13 mouse cellular contexts compared by ENCODE assay signal in genomic region chr11:88213757-88214156, GRCm38 (mm10). TPM values are rescaled to one million over a fixed set of nuclear protein-coding genes. Genes with fewer than 3 reads are reported as not detected.
A peak's percentile ranks its signal among the peaks of the same experiment; 100 is the strongest.
DNase-seq lines count a peak whose midpoint lies in the region; ATAC-seq and TF ChIP-seq lines count a peak whose summit lies in the region.
"Had no signal": no experiment of that assay in that cellular context is flagged by ENCODE, and none has a peak within 500 bp of the region (broad histone marks: within the 10 kb centered on the region; RNA-seq: fewer than 3 reads in every experiment).

No protein-coding gene starts in this region.

- peak; percentile 42 for DNase-seq in adrenal gland, adult 2 months
- DNase-seq in adrenal gland, postnatal 25 days, result no peak
- no peak for DNase-seq in heart, postnatal 4 days
- peak; percentile 33 for DNase-seq in midbrain, postnatal 0 days (ENCODE audit: low spot score)
- no peak for DNase-seq in midbrain, embryonic 14.5 days
- DNase-seq in gastrocnemius, postnatal 10 days, result no peak
- no peak for DNase-seq in yolk sac, embryonic 10.5 days (ENCODE audit: low spot score)
- DNase-seq: heart, postnatal 36 days had no signal

- 36% methylated on average over 6 of the region's 6 CpGs for WGBS in heart, embryonic 15.5 days
- 57% methylated on average over 6 of the region's 6 CpGs for WGBS in midbrain, postnatal 0 days
- WGBS in midbrain, embryonic 14.5 days, result 46% methylated on average over 6 of the region's 6 CpGs

- TF ChIP-seq CTCF in midbrain, postnatal 0 days (IDR thresholded peaks at IDR 0.05), result no peak

- peaks cover 31% of the 10 kb centered on the region for H3K4me1 ChIP-seq in heart, embryonic 15.5 days (replicated peaks)
- no peaks in the 10 kb centered on the region for H3K4me1 ChIP-seq in midbrain, postnatal 0 days (ENCODE audit: insufficient read depth, low read length)
- H3K4me1 ChIP-seq in midbrain, embryonic 14.5 days (ENCODE audit: control insufficient read depth, insufficient read depth, low read length), result peaks cover 15% of the 10 kb centered on the region; the same call in 1 of the 2 replicates

- ATAC-seq in heart, embryonic 15.5 days (replicated peaks; ENCODE audit: insufficient number of reproducible peaks, insufficient read depth, low FRiP score, low read depth), result no peak
- ATAC-seq in midbrain, postnatal 0 days (ENCODE audit: low FRiP score), result no peak
- no peak for ATAC-seq in midbrain, embryonic 14.5 days (ENCODE audit: low FRiP score, low TSS enrichment)
- ATAC-seq: forebrain, embryonic 13.5 days had no signal

- H3K4me2 ChIP-seq in heart, embryonic 15.5 days, result peak overlapping the region; percentile 5; the same call in 1 of the 2 replicates
- no peak overlapping the region for H3K4me2 ChIP-seq in midbrain, postnatal 0 days (ENCODE audit: low read depth, low read length, poor library complexity, severe bottlenecking)
- H3K4me2 ChIP-seq in midbrain, embryonic 14.5 days (ENCODE audit: low read length), result no peak overlapping the region
- H3K4me2 ChIP-seq: embryonic facial prominence, embryonic 12.5 days; forebrain, embryonic 13.5 days; kidney, embryonic 15.5 days had no signal

- no peak overlapping the region for H3K4me3 ChIP-seq in heart, embryonic 15.5 days
- no peak overlapping the region for H3K4me3 ChIP-seq in midbrain, postnatal 0 days (ENCODE audit: low read depth, low read length)
- H3K4me3 ChIP-seq in midbrain, embryonic 14.5 days (replicated peaks; ENCODE audit: low read depth, low read length), result no peak overlapping the region
- H3K4me3 ChIP-seq: embryonic facial prominence, embryonic 12.5 days; forebrain, embryonic 13.5 days; kidney, embryonic 15.5 days had no signal

- no peaks in the 10 kb centered on the region for H3K9me3 ChIP-seq in heart, embryonic 15.5 days (replicated peaks)
- no peaks in the 10 kb centered on the region for H3K9me3 ChIP-seq in midbrain, postnatal 0 days (ENCODE audit: low read length)
- no peaks in the 10 kb centered on the region for H3K9me3 ChIP-seq in midbrain, embryonic 14.5 days (ENCODE audit: control insufficient read depth, low read length)
- H3K9me3 ChIP-seq: embryonic facial prominence, embryonic 12.5 days; forebrain, embryonic 13.5 days; G1E; kidney, embryonic 15.5 days had no signal

- H3K27ac ChIP-seq in heart, embryonic 15.5 days, result peak overlapping the region; percentile 35
- no peak overlapping the region for H3K27ac ChIP-seq in midbrain, postnatal 0 days (ENCODE audit: low read depth, low read length)
- no peak overlapping the region for H3K27ac ChIP-seq in midbrain, embryonic 14.5 days (replicated peaks; ENCODE audit: low read depth, low read length)
- H3K27ac ChIP-seq: embryonic facial prominence, embryonic 12.5 days; forebrain, embryonic 13.5 days; kidney, embryonic 15.5 days had no signal

- H3K27me3 ChIP-seq in heart, embryonic 15.5 days, result no peaks in the 10 kb centered on the region
- H3K27me3 ChIP-seq in midbrain, postnatal 0 days (ENCODE audit: insufficient read depth, low read length), result no peaks in the 10 kb centered on the region
- no peaks in the 10 kb centered on the region for H3K27me3 ChIP-seq in midbrain, embryonic 14.5 days (ENCODE audit: control insufficient read depth, insufficient read depth, low read length)
- H3K27me3 ChIP-seq: embryonic facial prominence, embryonic 12.5 days; forebrain, embryonic 13.5 days; kidney, embryonic 15.5 days had no signal

- peaks cover 25% of the 10 kb centered on the region for H3K36me3 ChIP-seq in heart, embryonic 15.5 days
- peaks cover 30% of the 10 kb centered on the region for H3K36me3 ChIP-seq in midbrain, postnatal 0 days (ENCODE audit: insufficient read depth, low read length)
- peaks cover 34% of the 10 kb centered on the region for H3K36me3 ChIP-seq in midbrain, embryonic 14.5 days (ENCODE audit: control insufficient read depth, insufficient read depth, low read length)

- H3K9ac ChIP-seq in heart, embryonic 15.5 days, result no peak overlapping the region
- no peak overlapping the region for H3K9ac ChIP-seq in midbrain, postnatal 0 days (replicated peaks; ENCODE audit: low read length, poor library complexity, severe bottlenecking)
- H3K9ac ChIP-seq in midbrain, embryonic 14.5 days (replicated peaks; ENCODE audit: low read length), result no peak overlapping the region
- H3K9ac ChIP-seq: embryonic facial prominence, embryonic 12.5 days; forebrain, embryonic 13.5 days; kidney, embryonic 15.5 days had no signal

RNA-seq across cellular contexts. Expression of gene Mrps23, which starts 9.6 kb away (rescaled TPM):
- 100 to 1,000 TPM; 194 to 208 TPM for total RNA-seq in adrenal gland, adult 2 months (2021)
- polyA plus RNA-seq in adrenal gland, adult 2 months (2012; rRNA removed), result 44.9 and 51.2 TPM in 2 replicates
- total RNA-seq in adrenal gland, postnatal 25 days (2021), result 133 and 199 TPM in 2 replicates
- 80.7 and 93.9 TPM in 2 replicates for polyA plus RNA-seq in heart, embryonic 15.5 days (2015; fragmentation: Nextera tagmentation; extraction: Ambion mirVana)
- total RNA-seq in heart, postnatal 4 days (2021), result 100 to 1,000 TPM; 204 to 207 TPM
- total RNA-seq in midbrain, postnatal 0 days (2014; rRNA removed), result 29.4 and 35.5 TPM in 2 replicates
- polyA plus RNA-seq in midbrain, postnatal 0 days (2015; fragmentation: Nextera tagmentation; extraction: Ambion mirVana), result 63.0 and 63.2 TPM in 2 replicates
- 67.9 and 70.0 TPM in 2 replicates for polyA plus RNA-seq in midbrain, embryonic 14.5 days (2014; fragmentation: Nextera tagmentation; extraction: Ambion mirVana)
- total RNA-seq in gastrocnemius, postnatal 10 days (2021), result 100 to 1,000 TPM; 121 to 133 TPM

Comparison
In these comparisons a context has a peak if more than half of its experiments do, and no peak if none do; other contexts are left out.
1. DNase-seq: peak in adrenal gland, adult 2 months (single experiment) and midbrain, postnatal 0 days (single experiment); none in adrenal gland, postnatal 25 days (single experiment), heart, postnatal 4 days (single experiment), midbrain, embryonic 14.5 days (single experiment), gastrocnemius, postnatal 10 days (single experiment) and yolk sac, embryonic 10.5 days (single experiment).